Mouse (Mus musculus) T-cell, adult 2 months (primary cell): ENCODE results near the gene Mmp19.

Experiments used
- DNase-seq: peaks from one replicate; pipeline ENCODE4 v3.0.0; 2022; ENCODE audit warnings: low spot score

The Mmp19 gene

DNA sequence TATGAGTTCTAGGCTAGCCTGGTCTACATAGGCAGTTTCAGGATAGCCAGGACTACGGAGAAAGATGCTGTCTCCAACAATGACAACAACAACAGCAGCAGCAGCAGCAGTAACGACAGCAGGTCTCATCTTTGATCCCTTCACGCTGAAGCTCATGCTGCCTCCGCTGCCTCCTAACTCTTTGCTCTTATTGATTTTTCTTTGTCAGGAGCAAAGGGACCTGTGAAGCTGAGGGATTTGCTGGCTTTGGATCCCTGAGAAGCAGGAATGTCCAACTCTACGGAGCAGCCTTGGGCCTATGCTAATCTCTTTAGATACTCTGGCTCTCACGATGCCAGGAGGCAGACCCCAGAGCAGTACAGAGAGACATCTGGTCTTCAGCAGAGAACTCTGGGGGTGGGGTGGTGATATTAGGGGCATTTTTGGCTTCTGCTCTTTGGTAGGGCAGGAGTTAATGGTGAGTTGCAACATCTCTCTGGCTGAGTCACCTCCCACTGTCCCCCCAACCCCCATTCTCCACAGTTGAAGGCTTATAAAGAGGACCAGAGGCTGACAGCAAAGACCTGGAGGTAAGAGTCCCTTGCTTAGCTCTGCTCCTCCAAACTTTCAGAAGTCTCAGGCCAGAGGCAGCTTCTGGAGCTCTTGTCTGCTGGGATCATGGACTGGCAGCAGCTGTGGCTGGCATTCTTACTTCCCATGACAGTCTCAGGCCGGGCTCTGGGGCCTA, at the start of gene Mmp19:
Gene Mmp19, plus strand, starts transcription at position 513 of the 727 bp plus-strand sequence.
- no peak for DNase-seq

DNA sequence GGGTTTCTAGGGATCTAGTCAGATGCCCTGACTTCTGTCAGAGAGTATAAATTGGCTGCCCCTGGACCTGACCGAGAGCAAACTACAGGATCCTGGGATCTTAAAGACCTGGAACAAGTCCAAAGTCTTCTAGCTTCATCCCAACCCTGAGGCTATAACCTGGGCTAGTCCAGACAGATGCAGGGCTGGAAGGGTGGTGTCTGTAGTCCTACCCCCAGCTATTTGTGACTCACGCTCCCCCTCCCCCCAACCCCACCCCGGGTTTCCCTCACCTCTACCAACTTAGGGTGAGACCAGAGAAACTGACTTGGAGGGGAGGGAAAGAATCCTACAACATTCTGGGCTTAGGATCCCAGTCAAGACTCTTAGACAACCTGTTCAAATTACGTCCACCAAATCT, 48.1 kb upstream of the Mmp19 start:
- DNase-seq, result no peak

DNA sequence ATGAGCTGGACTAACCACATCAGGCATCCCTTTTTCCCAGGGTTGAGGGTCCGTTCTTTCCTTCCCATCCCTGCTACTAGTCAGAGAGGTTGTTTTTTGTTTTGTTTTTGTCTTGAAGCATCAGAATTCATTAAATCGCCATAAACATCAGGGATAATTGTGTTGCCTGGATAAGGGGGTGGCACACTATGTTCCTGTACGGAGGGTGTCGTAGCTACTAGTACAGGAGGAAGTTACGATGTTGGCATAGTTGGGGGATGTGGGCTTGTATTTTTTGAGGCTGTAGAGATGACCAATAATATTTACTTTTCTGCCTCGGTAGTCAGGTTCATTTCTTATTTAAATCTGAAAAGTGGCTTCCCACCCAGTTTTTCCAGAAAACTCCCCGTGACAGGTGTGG, 47.5 kb upstream of the Mmp19 start:
- DNase-seq, result no peak

DNA sequence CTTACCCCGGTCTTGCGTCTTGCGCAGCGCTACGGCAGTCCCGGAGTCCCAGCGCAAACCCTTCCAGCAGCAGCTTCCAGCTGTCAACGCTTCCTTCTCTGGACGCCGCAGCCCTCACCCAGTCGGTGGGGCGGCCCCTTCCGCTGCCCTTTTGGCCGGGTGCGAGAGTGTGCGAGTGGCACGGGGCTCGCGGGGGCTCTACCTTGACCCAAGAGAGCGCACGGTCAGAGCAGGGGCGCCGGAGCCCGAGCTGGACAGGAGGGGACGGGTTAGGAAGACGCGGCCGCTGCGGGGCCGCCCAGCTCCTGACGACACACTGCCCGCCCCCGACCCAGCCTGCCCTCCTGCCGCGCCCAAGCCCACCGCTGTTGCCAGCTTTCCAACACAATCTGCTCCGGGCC, 46.9 kb upstream of the Mmp19 start:
- DNase-seq, result peak; percentile 35

DNA sequence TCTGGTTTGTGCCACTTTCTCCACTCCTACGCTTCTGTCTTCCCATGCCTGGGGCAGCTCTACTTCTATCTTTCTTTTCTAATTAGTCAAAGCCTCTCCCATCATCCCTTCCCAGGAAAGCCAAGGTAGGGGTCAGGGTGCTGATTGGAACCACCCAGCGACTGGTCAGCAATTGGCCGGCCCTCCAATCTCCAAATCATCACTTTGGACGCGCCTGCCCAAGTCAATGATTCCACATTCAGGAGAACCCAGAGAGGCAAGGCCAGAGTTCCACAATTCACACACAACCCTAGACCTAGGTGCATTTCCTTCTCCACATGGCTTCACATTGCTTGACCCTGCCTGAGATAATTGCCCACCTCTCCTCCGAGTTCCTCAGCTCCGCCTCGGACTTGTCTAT, 46.5 kb upstream of the Mmp19 start:
- DNase-seq, result no peak

DNA sequence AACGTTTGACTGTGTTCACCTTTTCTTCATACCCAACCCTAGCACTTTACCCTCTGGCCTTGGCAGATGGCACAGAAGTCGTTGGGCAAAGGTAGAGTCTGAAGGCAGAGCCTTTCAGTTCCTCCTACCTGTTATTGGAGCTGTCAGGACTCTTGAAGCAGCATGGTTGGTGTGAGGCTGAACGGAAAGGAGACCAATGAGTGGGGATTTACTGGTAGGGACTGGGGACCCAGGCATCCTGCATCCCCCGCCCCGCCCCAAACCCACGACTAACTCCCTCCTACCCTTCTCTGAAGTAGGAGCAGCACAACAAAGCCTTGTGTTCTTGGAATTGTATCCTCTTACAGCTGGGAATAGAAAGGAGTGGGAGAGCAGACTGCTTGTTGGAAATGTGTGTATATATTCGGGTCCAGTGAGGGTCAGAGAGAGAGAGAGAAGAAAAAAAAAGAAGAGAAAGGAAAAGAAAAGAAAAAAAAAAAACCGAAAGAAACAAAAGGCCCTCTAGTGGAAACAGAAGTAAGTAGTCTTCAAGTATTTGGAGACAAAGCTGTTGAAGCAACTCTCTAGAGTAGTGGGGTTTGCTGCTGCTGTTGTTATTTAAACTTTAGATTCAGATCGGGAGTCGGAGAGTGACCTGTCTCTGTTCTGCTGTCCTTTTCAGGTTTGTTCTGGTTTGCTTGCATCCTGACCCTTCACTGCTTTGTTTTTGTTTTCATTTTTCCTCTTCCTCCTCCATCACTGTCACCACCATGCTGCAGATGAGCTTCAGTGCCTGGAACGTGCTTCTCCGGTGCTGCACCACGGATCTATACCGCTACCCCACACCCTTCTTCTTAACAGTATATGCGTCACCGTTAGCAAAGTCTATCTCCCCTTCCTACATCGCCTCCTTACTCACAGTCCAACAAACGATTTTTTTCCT, 45.8 kb upstream of the Mmp19 start, which contains the start of gene Dgka:
Gene Dgka, minus strand, starts transcription at position 176 of the 922 bp plus-strand sequence.
- peak; percentile 82 for DNase-seq

DNA sequence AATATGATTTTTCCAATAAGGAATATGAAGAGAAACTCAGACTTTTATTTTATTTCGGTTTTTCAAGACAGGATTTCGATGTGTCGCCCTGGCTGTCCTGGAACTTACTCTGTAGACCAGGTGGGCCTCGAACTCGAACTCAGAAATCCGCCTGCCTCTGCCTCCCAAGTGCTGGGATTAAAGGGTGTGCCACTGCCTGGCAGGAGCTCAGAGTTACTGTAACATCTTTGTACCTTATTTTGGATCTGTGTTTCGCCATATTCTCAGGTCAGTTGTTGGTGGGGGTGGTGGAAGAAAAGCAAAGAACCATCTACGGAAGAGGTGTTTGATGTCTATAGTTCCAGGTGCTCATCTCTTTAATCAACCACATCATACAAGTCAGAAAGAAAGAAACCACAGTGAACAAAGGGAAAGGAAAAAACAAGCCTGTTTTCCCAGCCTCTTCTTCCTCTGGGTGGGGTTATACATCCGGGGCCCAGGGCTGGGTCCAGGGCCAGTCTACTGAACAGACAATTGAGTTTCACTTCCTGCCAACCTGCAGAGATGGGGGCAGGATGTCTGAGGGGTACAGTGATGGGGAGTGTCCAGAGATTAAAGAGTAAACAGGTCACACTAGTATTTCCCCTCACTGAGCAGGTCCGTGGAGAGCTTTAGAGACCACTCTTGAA, 44.6 kb upstream of the Mmp19 start:
- peak; percentile 94 for DNase-seq

DNA sequence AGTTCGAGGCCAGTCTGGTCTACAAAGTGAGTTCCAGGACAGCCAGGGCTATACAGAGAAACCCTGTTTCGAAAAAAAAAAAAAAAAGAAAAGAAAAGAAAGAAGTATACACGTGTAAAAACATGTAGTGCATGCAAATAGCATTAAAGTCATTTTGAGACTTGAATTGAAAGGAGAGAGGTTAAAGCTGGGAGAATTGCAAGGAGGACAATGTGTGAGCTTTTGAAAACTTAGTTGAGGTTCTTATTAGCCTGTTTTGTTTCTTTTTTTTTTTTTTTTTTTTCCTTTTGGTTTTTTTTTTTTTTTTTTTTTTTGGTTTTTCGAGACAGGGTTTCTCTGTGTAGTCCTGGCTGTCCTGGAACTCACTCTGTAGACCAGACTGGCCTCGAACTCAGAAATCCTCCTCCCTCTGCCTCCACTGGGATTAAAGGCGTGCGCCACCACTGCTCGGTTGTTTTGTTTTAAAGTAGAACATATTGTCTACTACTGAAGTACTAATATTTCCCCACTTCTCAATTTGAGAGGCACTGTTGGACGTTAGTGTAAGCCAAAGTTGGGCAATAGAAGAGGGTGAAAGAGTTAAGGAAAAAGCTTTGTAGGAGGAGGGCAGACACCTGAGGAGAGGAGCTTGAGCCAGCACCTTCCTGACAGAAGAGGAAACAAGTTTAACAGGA, 43.6 kb upstream of the Mmp19 start:
- DNase-seq, result no peak

DNA sequence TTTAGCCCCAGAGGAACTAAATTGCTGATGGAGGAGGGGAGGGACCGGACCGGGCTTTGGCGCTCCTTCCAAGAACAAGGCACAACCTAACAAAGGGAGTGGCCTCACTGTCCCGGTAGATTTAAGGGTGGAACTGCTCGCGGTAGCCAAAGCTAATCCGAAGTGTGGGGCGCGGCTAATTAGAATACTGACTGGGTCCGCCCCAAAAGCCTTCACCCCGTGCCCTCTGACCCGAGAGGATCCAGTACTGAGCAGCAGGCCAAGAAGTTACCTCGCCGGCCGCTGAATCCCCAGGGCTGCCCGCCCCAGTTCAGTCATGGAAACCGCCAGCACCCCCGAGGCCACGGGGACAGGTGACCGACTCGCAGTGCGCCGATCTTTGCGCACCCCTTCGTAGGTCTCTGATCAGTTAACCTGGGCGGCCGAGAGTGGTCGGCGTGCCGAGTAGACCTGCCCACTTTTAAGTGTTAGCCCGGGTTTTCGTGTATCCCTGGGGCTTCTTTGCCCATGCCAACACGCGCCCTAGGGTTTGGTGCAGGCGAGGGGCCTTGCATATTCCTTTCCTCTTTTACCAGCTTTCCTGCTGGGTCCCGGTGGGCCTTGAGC, 43.0 kb upstream of the Mmp19 start, which contains the start of gene Pym1:
Gene Pym1, plus strand, starts transcription at position 244 of the 606 bp plus-strand sequence.
- peak; percentile 57 for DNase-seq

DNA sequence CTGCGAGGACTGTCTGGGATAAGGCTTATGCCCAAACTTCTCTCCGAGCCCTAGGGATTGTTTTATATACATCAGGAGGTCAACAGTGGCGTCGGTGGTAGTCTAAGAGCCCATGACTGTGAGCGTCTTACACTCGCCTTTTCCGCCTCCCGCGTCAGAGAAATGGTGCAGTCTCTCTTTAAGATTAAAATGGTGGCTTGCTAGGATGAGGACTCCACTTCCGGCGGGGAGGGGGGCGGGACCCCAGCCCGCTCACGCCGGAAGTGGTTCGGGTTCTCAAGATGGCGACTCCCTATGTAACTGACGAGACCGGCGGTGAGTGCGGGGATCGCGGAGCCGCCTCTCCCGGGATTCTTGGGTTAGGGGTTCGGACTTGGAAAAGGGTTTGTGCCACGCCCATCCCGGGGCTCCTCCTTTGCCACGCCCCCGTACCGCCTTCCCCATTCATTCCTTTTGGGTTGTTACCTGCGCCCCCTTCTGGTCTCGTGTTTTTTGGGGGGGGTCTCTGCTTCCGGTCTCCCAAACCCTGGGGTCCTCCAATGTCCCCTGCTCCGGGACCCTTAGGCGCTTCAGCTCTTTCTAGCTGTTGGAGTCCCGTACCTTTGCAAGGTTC, 42.4 kb upstream of the Mmp19 start:
- DNase-seq, result peak; percentile 76

DNA sequence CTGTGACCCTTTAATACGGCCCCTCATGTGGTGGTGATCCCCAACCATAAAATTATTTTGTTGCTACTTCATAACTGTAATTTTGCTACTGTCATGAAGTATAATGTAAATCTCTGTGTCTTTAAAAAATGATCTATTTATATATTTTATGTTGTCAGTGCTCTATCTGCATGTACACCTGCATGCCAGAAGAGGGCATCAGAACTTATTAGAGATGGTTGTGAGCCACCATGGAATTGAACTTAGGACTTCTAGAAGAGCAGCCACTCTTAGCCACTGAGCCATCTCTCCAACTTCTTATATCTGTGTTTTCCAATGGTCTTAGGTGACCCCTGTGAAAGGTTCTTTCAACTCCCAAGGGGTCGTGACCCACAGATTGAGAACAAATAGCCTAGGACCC, 17.8 kb upstream of the Mmp19 start:
- peak; percentile 23 for DNase-seq

DNA sequence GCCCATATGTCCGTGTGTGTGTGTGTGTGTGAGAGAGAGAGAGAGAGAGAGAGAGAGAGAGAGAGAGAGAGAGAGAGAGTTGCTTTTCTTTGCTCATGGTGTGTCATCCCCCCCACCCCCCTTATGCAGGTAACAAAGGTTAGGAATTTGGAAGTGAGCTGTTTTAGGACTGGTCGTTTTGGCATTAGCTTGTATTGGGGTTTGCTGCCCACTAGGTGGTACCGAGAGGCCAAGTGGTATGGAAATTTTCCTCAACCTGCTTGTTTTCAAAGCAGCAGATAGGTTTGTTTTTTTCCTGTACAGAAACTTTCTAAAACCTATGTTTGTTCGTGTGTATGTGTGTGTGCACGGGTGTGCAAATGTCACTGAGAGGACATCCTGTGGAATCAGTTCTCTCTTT, 17.0 kb upstream of the Mmp19 start:
- DNase-seq, result no peak

DNA sequence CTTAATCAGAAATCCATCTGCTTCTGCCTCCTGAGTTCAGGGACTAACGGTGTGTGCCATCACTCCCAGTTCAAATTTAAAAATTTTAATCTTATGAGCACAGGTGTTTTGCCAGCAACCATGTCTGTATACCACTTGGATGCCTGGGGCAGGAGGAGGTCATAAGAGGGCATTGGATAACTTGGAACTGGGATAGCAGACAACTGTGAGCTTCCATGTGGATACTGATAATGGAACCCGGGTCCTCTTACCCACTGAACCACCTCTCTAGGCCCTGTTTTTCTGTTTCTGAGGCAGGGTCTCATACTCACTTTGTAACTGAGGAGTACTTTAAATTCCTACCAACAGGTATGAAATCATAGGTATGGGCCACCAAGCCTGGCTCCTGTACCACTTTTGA, 12.3 kb upstream of the Mmp19 start:
- no peak for DNase-seq

DNA sequence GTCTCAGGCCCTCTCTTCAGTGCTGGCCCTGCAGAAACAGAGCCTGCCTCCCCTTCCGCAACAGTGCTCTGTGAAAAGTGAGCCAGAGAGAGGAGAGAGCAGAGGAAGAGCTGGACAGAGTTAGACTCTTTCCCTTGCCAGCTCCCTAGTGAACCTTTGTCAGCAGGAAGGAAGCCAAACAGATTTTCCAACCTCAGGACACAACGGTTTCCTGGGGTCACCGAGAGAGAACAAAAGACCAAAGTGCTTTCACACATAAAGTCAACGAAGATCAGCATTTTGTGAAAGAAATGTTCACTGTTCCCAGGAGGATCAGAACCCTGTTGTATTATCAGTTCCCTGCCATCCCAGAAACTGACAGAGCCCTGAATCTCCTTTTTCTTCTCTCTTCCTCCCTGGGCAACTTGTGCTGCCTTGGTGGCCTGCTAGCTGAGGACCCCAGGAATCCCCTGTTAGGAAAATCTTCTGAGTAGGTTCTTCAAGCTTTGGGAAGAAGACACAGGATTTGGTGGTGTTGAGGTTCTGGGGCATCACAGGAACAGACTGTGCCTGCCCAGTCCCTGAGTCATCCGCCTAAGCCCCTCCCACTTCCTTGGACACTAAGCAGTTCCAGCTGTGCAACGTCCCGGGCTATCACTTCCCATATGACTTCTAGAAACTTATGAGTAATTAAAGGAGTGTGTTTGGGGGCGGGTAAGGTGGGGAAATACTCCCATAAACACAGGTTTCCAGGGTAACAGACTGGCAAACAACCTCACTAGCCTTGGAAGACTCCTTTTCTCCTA, 11.5 kb upstream of the Mmp19 start:
- no peak for DNase-seq

DNA sequence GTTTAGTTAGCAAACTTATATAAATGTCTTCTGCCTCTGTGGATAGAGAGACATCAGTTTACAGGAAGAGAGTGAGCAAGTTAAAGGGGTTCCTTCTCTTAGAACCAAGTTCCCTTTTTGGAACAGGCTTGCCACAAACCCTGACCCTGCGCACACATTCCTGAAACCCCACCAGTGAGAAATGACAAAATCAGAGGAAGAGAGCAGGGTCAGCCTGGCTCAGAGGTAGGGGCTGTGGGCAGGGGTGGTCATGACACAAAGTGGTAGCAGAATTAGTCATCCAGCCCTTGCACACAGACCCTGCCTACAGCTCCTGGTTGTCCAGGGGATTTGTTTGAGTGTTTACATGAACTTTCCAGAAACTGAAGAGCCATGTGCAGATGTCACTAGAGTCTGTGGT, 10.5 kb upstream of the Mmp19 start:
- no peak for DNase-seq

DNA sequence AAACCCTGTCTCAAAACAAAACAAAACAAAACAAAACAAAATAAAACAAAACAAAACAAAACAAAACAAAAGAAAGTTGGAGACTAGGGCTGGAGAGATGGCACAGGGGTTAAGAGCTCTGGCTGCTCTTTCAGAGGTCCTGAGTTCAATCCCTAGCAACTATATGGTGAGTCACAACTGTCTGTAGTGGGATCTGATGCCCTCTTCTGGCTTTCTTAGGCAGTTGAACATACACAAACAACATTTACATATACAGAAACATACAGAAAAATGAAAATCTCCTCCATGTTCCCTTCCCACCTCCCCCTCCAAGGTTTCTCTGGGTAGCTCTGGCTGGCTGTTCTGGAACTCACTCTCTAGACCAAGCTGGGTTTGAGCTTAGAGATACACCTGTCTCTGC, 1.3 kb downstream of the Mmp19 start:
- DNase-seq, result no peak

DNA sequence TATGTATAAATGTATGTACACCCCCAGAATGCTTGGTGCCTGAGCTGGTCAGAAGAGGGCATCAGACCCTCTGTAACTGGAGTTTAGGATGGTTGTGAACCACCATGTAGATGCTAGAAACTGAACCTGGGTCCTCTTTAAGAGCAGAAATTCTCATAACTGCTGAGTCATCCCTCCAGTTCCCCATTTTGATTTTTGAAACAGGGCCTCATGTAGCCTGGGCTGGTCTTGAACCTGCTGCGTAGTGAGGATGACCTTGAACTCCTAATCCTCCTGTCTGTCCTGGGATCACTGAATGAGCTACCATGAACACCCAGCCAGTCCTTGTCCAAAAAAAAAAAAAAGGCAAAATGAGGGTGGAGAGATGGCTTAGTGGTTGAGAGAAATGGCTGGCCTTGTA, 2.5 kb downstream of the Mmp19 start:
- DNase-seq, result no peak

DNA sequence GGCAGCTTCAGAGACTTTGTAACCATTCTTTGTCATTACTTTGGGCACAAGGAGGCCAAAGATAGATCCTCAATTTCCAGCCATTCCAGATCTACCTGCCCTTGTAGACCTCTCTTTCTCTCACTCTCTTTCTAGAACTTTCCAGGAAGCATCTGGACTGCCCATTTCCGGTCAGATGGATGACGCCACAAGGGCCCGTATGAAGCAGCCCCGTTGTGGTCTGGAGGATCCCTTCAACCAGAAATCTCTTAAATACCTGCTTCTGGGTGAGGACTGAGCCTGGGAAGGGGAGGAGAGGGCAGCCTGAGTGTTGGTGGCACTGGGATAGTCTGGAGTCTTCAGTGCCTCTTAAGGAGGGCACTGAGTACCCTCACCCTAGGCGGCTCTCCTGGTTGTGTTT, 3.7 kb downstream of the Mmp19 start:
- DNase-seq, result no peak

DNA sequence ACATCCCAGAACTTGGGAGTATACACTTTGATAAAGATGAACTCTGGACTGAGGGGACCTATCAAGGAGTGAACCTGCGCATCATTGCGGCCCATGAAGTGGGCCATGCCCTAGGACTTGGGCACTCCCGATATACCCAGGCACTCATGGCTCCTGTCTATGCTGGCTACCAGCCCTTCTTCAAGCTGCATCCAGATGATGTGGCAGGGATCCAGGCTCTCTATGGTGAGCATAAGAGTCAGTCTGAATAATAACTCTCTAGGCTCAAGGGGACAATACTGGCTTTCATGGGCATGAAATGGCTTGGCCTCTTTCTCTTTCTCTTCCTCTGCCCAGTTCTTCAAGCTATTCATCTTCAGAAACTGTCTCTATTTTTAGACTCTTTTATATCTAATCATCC, 4.9 kb downstream of the Mmp19 start:
- DNase-seq, result no peak

DNA sequence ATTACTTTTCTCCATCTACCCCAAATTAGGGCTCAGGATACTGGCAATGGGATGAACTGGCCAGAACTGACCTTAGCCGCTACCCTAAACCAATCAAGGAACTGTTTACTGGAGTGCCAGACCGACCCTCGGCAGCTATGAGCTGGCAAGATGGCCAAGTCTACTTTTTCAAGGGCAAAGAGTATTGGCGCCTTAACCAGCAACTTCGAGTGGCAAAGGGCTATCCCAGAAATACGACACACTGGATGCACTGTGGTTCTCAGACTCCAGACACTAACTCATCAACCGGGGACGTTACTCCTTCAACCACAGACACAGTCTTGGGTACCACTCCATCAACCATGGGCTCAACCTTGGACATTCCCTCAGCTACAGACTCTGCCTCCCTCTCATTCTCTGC, 8.0 kb downstream of the Mmp19 start:
- no peak for DNase-seq
